Mouse (Mus musculus): Measurements from ENCODE around the gene Trim8.

DNA sequence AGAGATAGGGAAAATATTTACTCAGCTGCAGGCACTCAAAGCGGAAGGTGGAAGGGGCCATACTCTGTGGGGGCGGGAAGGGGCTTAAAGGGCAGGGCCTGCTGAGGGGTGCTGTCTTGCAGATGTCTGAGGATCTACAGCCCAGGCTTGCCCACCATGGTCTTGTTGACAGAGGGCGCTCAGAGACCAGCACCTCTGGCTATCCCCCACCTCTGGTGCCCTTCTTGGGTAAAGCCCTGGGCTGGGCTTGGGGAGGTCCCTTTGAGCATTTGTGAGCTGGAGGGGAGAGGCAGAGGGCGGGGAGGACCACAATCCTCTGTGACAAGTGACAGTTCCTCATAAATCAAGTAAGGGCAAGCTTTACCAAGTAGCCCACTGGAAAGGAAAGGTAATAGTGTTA, 31.6 kb downstream of the Trim8 start:
- TF ChIP-seq CTCF (IDR thresholded peaks at IDR 0.05; ENCODE audit: low read depth, low read length) (no peak), POLR2A (IDR thresholded peaks at IDR 0.05; ENCODE audit: insufficient read depth, low read length) (no peak), EP300 (IDR thresholded peaks at IDR 0.05; ENCODE audit: insufficient read depth, low read depth, low read length) (no peak)
